Mouse (Mus musculus): ENCODE data around the gene Hs1bp3. TPM values are rescaled to one million over a fixed set of nuclear protein-coding genes. Genes with fewer than 3 reads are reported as not detected.
A peak's percentile ranks its signal among the peaks of the same experiment; 100 is the strongest.

Hs1bp3 gene
- polyA plus RNA-seq, 1 experiment: 16.7 TPM

DNA sequence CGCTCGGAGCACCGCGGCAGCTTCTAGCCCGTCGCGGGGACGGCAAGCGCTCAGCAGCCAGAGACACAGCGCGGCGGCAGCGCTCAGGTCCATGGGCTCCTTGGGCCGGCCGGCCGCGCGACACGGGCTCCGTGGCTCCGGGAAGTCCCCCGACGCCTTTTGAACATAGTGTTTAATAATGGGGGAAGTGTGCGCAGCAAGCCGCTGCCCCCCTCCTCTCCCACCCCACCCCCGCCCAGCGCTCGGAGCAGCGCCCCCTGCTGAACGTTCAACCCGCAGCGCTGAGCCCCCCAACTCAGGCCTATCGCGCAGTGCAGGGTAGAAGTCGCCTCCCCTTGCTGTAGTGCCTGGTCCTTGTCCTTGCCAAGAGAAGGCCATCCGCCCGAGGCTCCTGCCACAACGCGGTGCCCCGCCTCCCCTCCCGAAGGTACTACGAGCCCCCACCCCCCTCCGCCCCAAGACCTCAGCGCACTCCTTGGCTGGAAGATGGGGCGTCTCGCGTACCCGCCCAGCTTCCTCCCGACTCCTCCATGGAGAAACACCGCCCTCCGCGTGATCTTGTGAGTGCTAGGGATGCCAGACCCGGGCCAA is 11.3 kb upstream of the Hs1bp3 start, which contains the start of gene Gdf7:
Gene Gdf7, minus strand, starts transcription at position 114 of the 591 bp plus-strand sequence.
- no peak for DNase-seq (ENCODE audit: low spot score)

DNA sequence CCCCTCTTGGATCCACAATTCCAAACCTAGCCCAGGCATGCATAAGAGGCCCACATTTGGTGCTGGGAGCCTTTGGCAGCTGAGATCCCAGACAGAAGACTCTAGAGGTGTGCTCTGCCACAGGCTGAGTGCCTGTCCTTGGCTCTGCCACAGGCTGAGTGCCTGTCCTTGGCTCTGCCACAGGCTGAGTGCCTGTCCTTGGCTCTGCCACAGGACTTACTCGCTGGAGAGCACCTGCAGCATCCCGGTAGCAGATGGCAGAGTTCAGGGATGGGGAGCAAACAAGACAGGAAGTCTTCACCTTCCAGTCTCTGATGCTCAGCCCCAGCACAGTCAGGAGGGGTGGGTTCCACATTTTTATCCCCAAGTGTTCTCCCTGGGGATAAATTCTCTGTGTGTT is 8.0 kb upstream of the Hs1bp3 start:
- DNase-seq (ENCODE audit: low spot score): no peak

DNA sequence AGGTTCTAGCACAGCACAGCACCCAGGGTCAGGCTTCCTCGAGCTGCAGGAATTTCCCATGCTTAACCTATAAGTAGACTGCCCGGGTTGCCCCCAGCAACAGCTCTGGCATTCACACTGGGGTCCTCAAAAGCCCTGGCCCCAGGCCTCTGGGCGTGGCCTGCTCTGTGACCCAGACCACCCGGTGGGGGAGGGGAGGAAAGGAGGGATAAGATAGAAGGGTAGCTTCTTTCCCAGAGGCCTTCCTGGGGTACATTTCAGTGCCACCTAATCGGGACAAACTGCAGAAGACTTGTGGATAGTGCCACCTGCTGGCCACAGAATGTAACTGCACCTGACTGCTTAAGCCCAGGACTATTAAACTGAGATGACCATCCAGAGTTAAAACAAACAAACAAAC is 6.8 kb upstream of the Hs1bp3 start:
- DNase-seq (ENCODE audit: low spot score): no peak

DNA sequence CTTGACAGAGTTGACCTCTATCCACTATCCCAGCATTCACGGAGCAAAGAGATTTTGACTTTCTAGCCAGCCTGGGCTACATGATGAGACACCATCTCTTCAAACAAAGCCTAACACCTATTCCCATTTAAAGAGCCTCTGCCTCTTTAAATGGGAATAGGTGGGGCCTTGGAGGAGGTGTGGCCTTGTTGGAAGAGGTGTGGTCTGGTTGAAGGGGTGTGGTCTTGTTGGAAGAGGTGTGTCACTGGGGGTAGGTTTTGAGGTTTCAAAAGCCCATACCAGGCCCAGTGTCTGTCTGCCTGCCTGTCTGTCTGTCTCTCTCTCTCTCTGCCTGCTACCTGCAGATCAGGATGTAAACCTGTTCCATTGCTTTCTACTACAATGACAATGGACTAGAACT is 6.3 kb upstream of the Hs1bp3 start:
- no peak for DNase-seq (ENCODE audit: low spot score)

DNA sequence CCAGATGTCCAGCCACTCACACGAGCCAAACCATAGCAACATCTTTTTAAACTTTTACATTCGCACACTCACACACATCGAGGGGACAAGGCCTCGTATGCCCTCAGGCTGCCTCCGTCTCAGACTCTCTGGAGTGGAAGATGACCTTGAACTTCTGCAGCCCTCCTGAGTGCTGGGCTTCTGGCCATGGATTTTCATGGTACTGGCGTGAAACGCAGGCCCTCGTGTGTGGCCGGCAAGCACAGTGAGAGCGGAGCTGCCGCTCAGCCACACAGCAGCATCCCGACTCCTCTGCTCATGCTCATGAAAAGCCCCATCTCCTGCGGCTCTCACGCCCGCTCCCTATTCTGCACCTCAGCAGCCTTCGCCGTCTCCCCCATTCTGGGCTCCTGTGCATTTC is 2.2 kb upstream of the Hs1bp3 start:
- no peak for DNase-seq (ENCODE audit: low spot score)

DNA sequence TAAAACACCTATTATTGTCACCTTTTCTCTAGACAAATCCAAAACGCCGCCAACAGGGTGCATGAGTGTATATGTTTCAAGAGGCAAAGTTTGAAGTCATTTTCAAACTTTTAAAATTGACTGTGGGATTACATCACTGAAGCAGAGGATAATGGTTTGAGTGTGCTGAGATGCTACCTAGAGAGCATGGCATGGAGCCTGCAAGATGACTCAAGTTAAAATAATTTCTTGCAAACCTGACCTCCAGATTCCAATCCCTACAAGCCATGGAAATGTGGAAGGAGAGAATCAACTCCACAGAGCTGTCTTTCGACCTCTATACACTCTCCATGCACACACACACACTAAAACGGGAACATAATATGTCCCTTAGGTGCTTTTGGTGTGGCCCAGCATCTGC is 966 bp upstream of the Hs1bp3 start:
- no peak for DNase-seq (ENCODE audit: low spot score)

DNA sequence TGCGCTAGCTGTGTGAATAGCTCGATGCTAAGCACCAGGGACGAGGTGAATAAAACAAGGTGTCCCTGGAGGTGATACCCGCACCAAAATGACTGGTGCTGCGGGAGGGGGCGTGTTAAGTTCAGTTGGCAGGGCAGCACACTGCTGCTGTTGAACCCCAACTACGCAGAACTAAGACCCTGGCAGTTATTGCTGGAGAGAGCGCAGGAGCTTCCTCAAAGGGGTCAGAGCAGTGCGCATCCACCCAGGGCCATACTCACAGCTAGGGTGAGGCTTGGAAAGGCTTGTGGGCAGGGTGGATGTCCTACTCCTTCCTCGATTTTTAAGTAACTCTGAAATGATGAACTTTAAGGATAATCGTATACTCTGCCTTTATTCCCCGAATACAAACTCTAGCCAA is 541 bp downstream of the Hs1bp3 start:
- DNase-seq (ENCODE audit: low spot score): no peak

DNA sequence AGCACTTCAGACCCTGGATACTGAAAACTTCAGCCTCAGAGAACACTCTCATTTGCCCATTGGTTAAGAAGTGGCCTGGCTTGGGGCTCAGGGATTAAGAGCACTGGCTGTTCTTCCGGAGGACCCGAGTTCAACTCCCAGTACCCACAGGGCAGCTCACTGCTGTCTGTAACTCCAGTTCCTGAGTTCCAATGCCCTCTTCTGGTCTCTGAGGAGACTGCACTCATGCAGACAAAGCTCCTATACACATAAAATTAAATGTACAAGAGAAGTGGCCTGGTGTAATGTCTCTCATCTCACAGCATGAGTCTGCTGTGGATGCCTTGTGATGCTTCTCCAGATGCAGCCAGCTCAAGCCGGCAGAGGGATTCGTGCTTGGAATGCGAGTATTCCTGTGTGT is 3.3 kb downstream of the Hs1bp3 start:
- no peak for DNase-seq (ENCODE audit: low spot score)

DNA sequence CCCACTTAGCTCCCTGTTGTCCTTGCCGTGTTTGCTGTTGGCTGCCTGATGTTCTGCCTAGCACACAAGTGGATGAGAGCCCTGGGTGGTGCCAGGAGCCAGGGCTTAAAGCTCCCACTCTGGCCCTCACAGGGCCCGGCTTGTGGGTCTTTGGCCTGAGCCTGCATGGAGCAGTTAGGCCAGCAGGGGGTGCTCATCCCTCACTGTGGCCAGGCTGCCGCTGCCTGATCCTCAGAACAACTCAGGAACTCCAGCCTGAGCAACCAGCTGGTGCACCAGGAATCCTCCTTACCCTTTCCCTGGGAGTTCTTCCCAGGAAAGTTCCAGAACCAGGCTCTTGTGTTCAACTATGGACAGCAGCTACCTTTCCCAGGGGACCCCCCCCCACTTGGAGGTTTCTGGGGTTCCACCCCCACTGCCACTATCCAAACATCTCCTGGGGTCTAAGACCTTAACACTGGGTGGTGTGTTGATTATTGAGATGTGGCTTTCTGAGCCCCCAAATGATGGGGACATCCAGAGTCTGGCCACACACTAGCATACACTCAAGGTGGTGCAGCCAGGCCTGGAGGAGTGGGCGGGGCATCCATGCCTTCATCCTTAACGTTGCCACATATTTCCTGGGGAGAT is 7.0 kb downstream of the Hs1bp3 start:
- DNase-seq (ENCODE audit: low spot score): peak; percentile 72

DNA sequence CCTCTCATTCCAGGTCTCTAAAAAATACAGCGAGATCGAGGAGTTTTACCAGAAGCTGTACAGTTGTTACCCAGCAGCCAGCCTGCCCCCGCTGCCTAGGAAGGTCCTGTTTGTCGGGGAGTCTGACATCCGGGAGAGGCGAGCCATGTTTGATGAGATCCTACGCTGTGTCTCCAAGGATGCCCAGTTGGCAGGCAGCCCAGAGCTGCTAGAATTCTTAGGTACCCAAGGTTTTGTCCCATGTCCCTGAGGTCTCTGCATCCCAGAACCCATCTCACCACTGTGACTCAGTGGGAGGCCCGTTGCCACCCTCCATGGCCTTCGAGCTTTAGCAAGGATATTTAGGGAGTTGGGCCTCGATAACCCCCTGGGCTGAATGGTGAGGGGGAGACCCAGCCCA is 8.3 kb downstream of the Hs1bp3 start:
- DNase-seq (ENCODE audit: low spot score): no peak

DNA sequence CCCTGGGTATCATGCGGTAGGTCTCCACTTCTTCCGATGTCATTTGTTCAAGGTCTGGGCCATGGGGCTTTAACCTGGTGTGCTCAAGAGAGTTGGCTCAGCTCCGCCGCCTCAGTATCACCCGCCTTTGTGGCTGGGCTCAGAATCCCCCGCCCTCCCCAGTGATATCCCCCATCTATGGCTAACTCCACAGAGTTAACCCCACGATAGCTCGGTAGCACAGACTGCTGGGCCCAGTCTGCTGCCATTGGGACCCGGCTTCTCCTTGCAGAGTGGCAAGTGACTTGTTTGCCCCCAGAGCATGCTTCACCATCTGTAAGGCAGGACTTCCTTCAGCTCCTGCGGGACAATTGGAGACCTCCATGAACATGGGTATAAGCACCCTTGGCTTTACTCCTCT is 10.9 kb downstream of the Hs1bp3 start:
- no peak for DNase-seq (ENCODE audit: low spot score)

DNA sequence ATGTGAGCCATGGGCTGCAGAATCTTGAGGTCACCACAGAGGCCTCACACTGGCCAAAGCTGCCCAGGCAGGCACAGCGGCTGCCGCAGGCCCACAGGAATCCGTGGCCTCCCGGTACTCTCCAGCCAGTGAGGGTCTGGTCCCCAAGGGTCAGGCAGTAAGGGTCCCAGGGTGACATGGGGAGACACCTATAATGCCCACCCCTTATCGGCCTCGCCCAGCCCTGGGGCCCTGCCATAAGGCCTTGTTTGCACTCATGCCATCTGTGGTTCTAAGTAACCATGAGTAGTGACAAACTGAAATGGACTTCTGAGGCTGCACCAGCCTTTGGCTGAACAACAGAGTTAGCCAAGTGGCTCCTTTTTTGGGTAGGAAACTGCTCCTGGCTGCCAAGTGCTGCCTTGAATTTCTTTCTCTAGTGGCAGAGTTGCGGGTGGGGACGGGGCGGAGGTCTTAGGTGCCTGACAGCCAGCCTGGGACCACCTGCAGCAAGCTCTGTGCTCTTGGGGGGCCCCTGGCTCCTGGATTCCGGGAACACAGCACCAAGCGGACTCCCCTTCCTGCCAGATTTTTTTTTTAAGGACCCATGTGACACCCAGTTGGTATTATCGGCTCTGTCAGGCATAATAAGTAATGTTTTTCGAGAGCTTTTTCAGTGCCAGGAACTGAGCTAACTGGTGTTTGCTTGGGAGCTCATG is 12.2 kb downstream of the Hs1bp3 start:
- DNase-seq (ENCODE audit: low spot score): no peak

DNA sequence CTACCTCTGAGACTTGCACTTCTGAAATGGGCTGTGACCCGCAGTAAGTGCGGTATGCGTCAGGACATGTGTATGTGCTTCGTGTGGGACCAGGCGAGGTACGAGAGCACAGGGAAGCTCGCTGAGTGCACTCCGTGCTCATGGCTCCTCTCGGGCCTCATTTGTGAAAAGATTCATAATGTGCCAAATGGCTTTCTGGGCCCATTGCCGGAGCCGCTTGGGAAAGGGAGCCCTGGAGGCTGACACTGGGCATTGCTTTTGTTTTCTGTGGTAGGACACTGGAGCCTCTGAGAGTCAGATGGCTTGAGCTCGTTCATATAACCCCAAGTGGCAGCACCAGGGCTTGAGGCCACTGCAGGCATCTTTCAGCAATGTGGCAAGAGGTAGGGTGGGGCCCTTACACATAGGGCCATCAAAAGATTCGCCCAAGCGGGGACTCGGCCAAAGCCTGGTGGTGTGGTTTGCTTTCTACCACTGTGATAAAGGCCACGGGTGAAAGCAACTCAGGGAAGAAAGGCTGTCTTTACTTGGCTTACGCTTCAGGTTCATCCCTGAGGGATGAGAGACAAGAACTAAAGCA is 12.8 kb downstream of the Hs1bp3 start:
- no peak for DNase-seq (ENCODE audit: low spot score)

DNA sequence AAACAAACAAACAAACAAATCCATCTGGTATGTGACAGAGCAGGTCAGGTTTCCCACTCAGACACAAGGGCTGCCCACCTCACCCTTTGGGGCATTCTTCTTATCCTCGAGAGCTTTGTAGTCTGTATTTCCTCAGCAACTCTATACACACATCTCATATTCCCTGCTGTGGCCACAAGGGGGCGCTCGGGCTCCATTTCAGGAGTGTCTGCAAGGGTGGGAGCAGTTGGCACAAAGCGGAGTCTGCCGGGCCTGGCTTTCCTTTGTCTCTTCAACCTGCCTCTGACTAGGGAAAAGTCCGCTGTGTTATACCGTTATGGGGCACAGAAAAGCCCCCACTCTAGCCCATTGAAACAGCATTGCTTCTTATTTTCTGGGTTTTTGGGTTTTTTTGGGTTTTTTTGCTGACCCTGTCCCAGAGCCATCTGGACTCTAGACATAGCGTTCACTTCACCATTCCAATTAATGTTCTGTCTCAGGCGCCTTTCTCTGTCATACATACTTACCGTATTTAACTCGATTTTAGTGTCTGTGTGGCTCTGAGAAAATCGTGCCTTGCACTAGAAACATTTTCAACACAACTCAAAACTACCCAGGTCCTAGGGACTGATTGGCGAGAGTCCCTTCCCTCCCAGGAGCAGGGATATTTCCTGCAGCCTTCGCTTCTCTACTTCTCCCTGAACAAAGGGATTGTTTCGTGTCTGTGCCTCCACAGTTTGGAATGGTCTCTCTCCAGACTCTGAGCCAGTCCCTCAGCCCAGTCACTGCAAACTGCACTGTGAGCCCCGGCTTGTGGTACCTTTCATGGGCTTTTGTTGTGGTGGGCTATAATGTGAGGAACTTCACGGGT is 13.8 kb downstream of the Hs1bp3 start:
- DNase-seq (ENCODE audit: low spot score): peak; percentile 95

DNA sequence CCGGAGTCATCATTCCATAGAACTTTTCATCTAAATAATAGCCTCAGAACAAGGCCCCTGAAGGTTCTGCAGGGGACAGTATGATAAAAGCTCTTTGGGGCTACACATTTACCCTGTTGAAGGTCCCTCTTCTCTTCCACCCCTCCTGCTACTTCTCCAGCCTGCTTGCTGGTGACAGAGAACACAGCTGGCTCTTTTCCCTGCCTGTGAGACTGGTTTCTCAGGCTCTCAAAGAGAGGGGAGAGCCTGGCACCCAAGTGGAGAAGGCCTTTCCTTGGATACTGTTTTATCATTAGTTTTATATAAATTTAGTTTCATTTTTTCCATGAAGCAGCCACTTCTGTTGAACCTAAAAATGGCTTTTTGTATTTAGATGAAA is 14.4 kb downstream of the Hs1bp3 start:
- no peak for DNase-seq (ENCODE audit: low spot score)

DNA sequence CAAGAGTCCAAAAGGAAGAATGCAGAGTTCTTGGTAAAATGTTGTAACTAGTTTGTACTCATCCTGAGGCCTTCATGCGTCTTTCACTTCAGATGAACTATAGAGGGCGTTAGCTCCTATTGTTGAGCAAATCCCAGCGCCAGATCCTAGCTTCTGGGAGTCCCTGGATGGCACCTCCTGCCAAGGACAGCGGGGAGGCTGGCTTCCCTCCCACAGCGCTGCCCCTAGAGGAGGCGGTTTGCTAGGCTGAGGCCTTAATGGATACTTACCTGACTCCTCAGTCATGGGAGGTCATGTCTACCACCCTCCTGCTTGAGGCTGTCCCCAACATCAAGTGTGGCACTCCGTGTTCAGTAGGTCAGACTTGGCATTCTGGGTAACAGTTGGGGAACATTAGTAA is 16.0 kb downstream of the Hs1bp3 start:
- no peak for DNase-seq (ENCODE audit: low spot score)

DNA sequence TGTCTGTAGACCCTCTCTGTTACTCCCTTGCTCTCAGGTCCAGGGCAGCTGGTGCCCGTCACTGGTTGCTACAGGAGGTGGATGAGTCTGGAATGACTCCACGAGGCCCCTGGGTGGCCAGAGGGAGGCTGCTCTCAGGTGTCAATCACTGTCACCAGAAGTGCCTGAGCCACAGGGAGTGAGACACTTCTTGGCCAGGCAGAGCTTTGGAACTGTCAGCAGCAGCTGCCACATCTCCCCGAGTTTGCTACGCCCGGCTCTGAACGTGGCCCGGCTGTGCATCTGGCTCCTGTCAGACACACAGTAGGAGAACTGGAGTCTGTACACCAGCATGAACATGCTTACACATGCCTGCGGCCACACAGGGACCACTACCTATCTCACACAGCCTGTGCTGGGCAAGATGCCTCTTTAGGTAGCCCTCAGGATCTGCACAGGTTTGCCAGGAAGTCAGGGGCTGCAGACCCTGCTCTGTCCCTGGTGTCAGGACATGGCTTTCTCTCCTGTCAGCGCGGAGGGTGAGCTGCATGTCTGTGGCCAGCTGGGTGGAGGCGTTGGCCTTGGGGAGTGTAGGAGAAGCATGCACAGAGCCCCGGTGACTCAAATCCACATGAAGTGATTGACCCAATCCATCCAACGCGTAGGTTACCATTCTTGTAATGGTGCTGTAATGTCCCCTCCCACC is 18.4 kb downstream of the Hs1bp3 start:
- no peak for DNase-seq (ENCODE audit: low spot score)

DNA sequence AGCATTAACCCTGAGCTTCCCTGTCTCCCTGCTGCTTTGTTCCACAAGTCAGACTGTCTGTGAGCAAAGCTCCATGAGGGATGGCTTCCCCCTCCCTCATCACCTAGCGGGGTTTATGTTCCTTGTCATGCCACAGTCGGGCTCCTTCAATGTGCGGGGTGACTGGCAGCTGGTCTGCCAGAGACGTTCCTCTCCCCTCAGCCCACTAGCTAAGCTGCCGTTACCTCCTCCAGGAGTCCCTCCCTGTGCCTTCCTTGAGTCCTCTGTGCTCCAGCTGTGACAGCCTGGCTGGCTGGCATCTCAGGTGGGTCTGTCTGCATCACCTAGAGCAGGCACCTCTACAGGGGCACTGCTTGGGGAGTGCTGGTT is 18.9 kb downstream of the Hs1bp3 start:
- DNase-seq (ENCODE audit: low spot score): no peak

DNA sequence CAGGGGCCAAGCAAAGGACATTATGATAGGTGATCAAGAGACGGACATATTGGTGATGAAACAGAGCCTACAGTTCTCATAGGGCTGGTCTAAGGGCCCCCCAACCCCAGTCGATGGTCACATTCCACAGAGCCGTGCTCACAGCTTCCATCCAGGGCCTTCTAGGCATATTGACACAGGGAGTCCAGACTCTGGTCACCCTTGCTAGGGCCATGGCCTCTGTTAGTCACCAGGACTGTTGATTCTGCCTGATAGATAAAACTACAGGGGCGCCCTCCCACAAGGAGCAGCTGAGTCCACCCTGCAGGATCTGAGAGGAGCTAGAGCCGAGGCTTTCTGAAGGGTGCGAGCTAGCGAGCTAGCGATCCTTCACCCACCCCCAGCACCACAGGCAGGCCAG is 20.4 kb downstream of the Hs1bp3 start:
- no peak for DNase-seq (ENCODE audit: low spot score)

DNA sequence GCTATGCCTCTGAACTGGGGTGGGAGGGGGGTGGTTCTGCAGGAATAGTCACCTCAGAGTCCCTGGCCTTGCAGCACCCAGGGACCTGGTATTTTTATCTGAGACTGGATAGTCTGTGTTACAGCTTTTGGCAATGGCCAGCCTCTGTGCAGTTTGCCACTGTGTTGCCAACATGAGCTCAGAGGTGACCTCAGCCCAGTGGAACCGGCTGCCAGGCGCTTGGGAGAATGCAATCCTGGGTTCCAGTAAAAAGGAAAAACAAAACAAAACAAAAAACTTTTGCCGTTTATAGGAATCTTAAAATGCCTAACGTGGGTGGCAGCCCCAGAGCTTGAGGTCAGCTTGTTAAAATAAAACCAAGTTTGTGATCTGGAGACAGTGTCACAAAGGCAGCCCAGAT is 21.0 kb downstream of the Hs1bp3 start:
- DNase-seq (ENCODE audit: low spot score): no peak

DNA sequence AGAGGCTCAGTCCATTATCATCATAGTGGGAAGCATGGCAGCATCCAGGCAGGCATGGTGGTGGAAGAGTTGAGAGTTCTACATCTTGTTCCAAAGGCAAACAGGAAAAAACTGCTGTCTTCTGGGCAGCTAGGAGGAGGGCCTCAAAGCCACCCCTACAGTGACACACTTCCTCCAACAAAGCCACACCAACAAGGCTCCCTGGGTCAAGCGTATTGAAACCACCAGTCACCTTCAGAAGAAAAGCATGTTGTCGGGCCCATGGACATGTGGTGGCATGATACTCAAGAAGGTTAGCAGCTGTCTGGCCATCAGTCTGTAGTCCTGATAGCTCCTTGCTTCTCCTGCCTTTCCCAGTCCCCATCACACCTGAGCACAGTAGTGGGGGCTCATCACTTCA is 22.3 kb downstream of the Hs1bp3 start:
- no peak for DNase-seq (ENCODE audit: low spot score)
